Mouse (Mus musculus): ENCODE measurements around the gene Rsrc1.

Gene Rsrc1

DNA sequence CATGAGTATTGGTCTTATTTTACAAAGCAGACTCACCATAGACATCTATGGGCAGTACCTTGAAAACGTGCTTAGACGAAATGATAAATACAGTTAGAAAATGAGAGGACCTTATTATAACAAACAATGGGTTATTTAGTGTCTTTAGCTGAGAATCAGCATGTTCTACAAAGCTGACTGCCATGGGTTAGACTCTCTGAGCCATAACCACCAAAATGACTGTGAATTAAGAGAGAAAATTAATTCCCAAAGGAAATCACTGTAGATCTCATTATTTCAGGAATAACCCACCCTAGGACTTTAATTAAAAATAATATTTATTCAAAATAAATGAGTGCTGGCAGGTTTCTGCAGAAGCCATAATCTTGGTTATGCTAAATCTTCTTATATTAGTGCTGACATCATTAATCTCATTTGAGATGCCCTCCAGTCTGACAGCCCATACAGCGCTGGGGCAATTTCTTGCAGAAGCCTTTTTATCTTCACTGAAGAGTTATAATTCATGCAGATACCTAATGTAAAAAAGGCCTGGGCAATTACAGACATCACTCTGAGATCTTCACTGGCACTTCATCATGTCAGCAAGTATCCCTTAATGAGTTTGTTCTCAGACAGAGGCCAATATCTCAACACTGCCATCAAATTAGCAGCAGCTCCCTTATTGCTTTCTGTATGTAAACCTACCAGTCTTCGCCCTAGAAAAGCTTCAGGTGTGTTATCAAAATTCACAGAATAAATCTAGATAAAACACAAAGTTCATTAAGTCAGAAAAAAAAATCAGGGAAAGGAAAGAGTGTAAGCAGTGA, 385.1 kb downstream of the Rsrc1 start:
- in situ Hi-C loops (cut with MboI; ENCODE audit: low sequenced_read_pairs) = loop anchor here (25.0 kb wide), 1 partner anchor 671 kb away; no protein-coding TSS in a partner anchor

GRCm38 (mm10) chr3:67367481-67367880, 386.3 kb downstream of the Rsrc1 start:
- in situ Hi-C loops (cut with MboI; ENCODE audit: low sequenced_read_pairs) = loop anchor here (25.0 kb wide), 1 partner anchor 670 kb away; no protein-coding TSS in a partner anchor

GRCm38 (mm10) chr3:67369407-67370079, 388.4 kb downstream of the Rsrc1 start:
- in situ Hi-C loops (cut with MboI; ENCODE audit: low sequenced_read_pairs) = loop anchor here (25.0 kb wide), 1 partner anchor 668 kb away; no protein-coding TSS in a partner anchor

DNA sequence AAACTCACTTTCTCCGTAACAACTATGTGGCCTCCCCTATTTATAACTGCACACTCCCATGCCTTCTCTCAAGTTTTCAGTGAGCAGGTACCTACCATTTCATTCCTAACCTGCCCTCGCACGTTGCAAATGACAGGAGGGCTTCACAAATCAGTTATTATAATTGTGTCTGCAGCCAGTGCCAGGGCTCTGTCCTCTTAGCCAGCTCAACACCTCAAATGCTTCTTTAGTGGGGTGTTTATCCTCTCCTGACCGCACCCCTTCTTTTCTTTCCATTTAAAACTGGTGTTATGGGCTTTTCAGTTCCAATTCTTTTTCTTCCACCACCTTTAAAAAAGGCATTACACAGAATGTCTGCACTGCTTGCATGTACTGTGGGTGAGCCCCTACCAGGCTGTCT, 391.0 kb downstream of the Rsrc1 start:
- in situ Hi-C loops (cut with MboI; ENCODE audit: low sequenced_read_pairs) = loop anchor here (25.0 kb wide), 1 partner anchor 665 kb away; no protein-coding TSS in a partner anchor

DNA sequence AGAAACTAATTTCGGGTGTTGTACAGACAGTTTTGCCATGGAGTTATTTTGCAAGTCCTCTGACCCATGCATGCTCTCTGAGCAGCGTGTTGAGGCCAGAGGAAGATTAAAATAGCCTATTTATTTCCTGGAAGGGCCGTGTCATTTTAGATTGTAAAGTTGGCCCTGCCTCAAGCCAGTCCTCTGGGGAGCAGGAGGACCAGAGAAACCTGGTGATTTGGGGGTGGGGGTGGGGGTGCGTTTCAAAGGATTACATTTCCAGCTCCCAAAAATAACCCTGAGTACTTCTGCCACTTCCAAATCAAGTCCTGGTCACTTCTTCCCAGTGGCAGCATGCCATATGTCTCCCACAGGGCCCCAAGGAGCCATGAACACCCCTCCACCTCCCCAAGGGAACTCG, 391.6 kb downstream of the Rsrc1 start:
- in situ Hi-C loops (cut with MboI; ENCODE audit: low sequenced_read_pairs) = loop anchor here (25.0 kb wide), 1 partner anchor 665 kb away; no protein-coding TSS in a partner anchor

DNA sequence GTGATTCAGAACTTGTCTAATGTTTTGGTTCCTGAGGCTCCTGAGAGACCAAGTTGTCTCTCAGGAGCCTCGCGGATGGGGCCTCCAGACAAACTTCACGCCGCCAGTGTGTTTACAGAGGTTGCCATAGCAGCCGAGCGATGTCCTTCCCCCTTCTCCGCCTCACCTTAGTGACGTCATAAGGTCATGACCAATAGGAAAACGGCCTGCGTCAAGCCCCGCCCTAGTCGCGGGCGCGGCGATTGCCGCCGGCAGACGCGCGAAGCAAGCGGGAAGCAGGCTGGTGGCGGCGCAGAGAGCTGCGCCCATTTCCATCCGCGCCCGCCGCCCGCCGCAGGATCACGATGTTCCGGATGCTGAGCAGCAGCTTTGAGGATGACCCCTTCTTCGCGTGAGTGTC, 392.7 kb downstream of the Rsrc1 start, which contains the start of gene Mlf1:
Gene Mlf1, plus strand, starts transcription at position 226 of the 400 bp plus-strand sequence.
- in situ Hi-C loops (cut with MboI; ENCODE audit: low sequenced_read_pairs) = loop anchor here (25.0 kb wide), 1 partner anchor 663 kb away; no protein-coding TSS in a partner anchor

- in situ Hi-C loops (cut with MboI; ENCODE audit: low sequenced_read_pairs) = loop anchor here (25.0 kb wide), 1 partner anchor 663 kb away; no protein-coding TSS in a partner anchor
Observed at GRCm38 (mm10) chr3:67374360-67374778, 393.2 kb downstream of the Rsrc1 start.

- in situ Hi-C loops (cut with MboI; ENCODE audit: low sequenced_read_pairs) = no loop called here
Observed at GRCm38 (mm10) chr3:67375063-67375462, 393.9 kb downstream of the Rsrc1 start, which contains the start of gene Gm17402. Gene Gm17402 (minus strand): TSS chr3:67375163.

- in situ Hi-C loops (cut with MboI; ENCODE audit: low sequenced_read_pairs) = no loop called here
Observed at GRCm38 (mm10) chr3:67378215-67378614, 397.0 kb downstream of the Rsrc1 start.
